Mouse (Mus musculus) heart, embryonic 12.5 days (tissue): ENCODE results near the gene Mvd. TPM values are rescaled to one million over a fixed set of nuclear protein-coding genes. Genes with fewer than 3 reads are reported as not detected.

Source experiments
- ATAC-seq: fragments of 200-750 bp; cut with Nextera tagmentation; 2 replicates; pipeline ENCODE4 v1.8.0; 2017; ENCODE audit warnings: moderate TSS enrichment, moderate library complexity; ENCODE audit not compliant: insufficient number of reproducible peaks, low FRiP score
- H3K27ac ChIP-seq: fragments of 300-500 bp; sonication (generic); 2 replicates; pipeline ENCODE4 v1.5.1; 2016; ENCODE audit warnings: mild to moderate bottlenecking, moderate library complexity; ENCODE audit not compliant: poor library complexity, severe bottlenecking
- H3K27me3 ChIP-seq: fragments of 300-500 bp; sonication (generic); replicated peaks from 2 replicates; pipeline ENCODE4 v1.6.1; 2016; ENCODE audit warnings: mild to moderate bottlenecking, moderate library complexity
- H3K36me3 ChIP-seq: fragments of 300-500 bp; sonication (generic); 2 replicates; pipeline ENCODE4 v1.6.1; 2016; ENCODE audit warnings: mild to moderate bottlenecking, moderate library complexity
- H3K4me1 ChIP-seq: fragments of 300-500 bp; sonication (generic); replicated peaks from 2 replicates; pipeline ENCODE4 v1.6.1; 2016; ENCODE audit warnings: mild to moderate bottlenecking
- H3K4me2 ChIP-seq: fragments of 300-500 bp; sonication (generic); 2 replicates; pipeline ENCODE4 v1.6.1; 2016; ENCODE audit warnings: mild to moderate bottlenecking, moderate library complexity
- H3K4me3 ChIP-seq: fragments of 300-500 bp; sonication (generic); 2 replicates; pipeline ENCODE4 v1.5.1; 2016; ENCODE audit warnings: mild to moderate bottlenecking
- H3K9ac ChIP-seq: fragments of 300-500 bp; sonication (generic); 2 replicates; pipeline ENCODE4 v1.6.1; 2016; ENCODE audit warnings: mild to moderate bottlenecking, moderate library complexity
- H3K9me3 ChIP-seq: fragments of 300-500 bp; sonication (generic); replicated peaks from 2 replicates; pipeline ENCODE4 v1.6.1; 2016; ENCODE audit warnings: mild to moderate bottlenecking, moderate library complexity
- WGBS: fragments of 180-500 bp; shearing (Covaris S2); methylation state at CpG from one replicate; pipeline ENCODE4 v1.1.7; 2016; 5-methylcytosine and 5-hydroxymethylcytosine counted together
- microRNA-seq: library from miRNA; unstranded; fragments of <30 nt; microRNA quantifications from one replicate; pipeline ENCODE4, GENCODE M21; 2017
- polyA plus RNA-seq: library from polyadenylated mRNA; unstranded; fragments of >200 nt; fragmentation: Nextera tagmentation; extraction: Ambion mirVana; gene quantifications from 2 replicates; pipeline ENCODE4 v1.2.1, GENCODE M21; 2016

Gene Mvd
- polyA plus RNA-seq, 1 experiment from 2014 or later, result 22.8 TPM

GRCm38 (mm10) chr8:122390758-122391157 is 52.5 kb downstream of the Mvd start:
- no peak for ATAC-seq
- Histone ChIP-seq H3K9ac (no peak overlapping the region), H3K4me2 (no peak overlapping the region), H3K36me3 (peaks cover 91% of the 10 kb centered on the region), H3K27ac (no peak overlapping the region), H3K4me1 (no peaks in the 10 kb centered on the region), H3K27me3 (no peaks in the 10 kb centered on the region), H3K4me3 (no peak overlapping the region), H3K9me3 (peaks cover 9% of the 10 kb centered on the region; the same call in 1 of the 2 replicates)
- 86% methylated on average over 3 of the region's 3 CpGs for WGBS

- Histone ChIP-seq H3K9ac (no peak overlapping the region), H3K9me3 (peaks cover 9% of the 10 kb centered on the region; the same call in 1 of the 2 replicates), H3K4me1 (no peaks in the 10 kb centered on the region), H3K36me3 (peaks cover 94% of the 10 kb centered on the region), H3K4me3 (no peak overlapping the region), H3K4me2 (no peak overlapping the region), H3K27ac (no peak overlapping the region), H3K27me3 (no peaks in the 10 kb centered on the region)
- no peak for ATAC-seq
- 84% methylated on average over 3 of the region's 3 CpGs for WGBS
Observed at GRCm38 (mm10) chr8:122389357-122389756, 53.9 kb downstream of the Mvd start.

Small RNA genes within 50 kb of the gene (microRNA-seq; reads per million reads assigned to microRNA genes)
- gene Gm24366, result not detected

Other genes starting within 250 kb of the Mvd start
- gene Zfpm1, start 161.3 kb downstream of the Mvd start, polyA plus RNA-seq, result 8.0 and 9.2 TPM in 2 replicates
- not detected in 2 replicates for gene Trhr2, start 82.7 kb downstream of the Mvd start, polyA plus RNA-seq
- 41.4 and 43.0 TPM in 2 replicates for gene Zc3h18, start 66.8 kb downstream of the Mvd start, polyA plus RNA-seq
- gene Il17c, start 21.4 kb downstream of the Mvd start, polyA plus RNA-seq, result not detected in 2 replicates
- gene Cyba, start 10.5 kb downstream of the Mvd start, polyA plus RNA-seq, result 175 and 182 TPM in 2 replicates
- 2.1 and 2.3 TPM in 2 replicates for gene Snai3, start 17.3 kb upstream of the Mvd start, polyA plus RNA-seq
- gene Rnf166, start 32.6 kb upstream of the Mvd start, polyA plus RNA-seq, result 33.7 and 39.7 TPM in 2 replicates
- 30.0 and 31.1 TPM in 2 replicates for gene Ctu2, start 32.7 kb upstream of the Mvd start, polyA plus RNA-seq
- 25.5 and 27.8 TPM in 2 replicates for gene Piezo1, start 107.9 kb upstream of the Mvd start, polyA plus RNA-seq
- gene Cdt1, start 124.6 kb upstream of the Mvd start, polyA plus RNA-seq, result 36.9 and 38.9 TPM in 2 replicates
- 209 and 232 TPM in 2 replicates for gene Aprt, start 133.5 kb upstream of the Mvd start, polyA plus RNA-seq
- gene Galns, start 168.0 kb upstream of the Mvd start, polyA plus RNA-seq, result 12.7 and 13.5 TPM in 2 replicates
- 45.1 and 45.8 TPM in 2 replicates for gene Trappc2l, start 168.2 kb upstream of the Mvd start, polyA plus RNA-seq
- not detected in 2 replicates for gene Pabpn1l, start 179.3 kb upstream of the Mvd start, polyA plus RNA-seq